Mouse (Mus musculus) intestine, embryonic 16.5 days (tissue): ENCODE results near the gene Tbrg1. TPM values are rescaled to one million over a fixed set of nuclear protein-coding genes. Genes with fewer than 3 reads are reported as not detected.

Experiments
- ATAC-seq: fragments of 200-750 bp; cut with Nextera tagmentation; 2 replicates; pipeline ENCODE4 v1.8.0; 2017; ENCODE audit warnings: moderate TSS enrichment, moderate library complexity
- H3K27ac ChIP-seq: fragments of 300-500 bp; sonication (generic); 2 replicates; pipeline ENCODE4 v1.5.1; 2014; ENCODE audit warnings: mild to moderate bottlenecking, low read length
- H3K27me3 ChIP-seq: fragments of 300-500 bp; sonication (generic); replicated peaks from 2 replicates; pipeline ENCODE4 v1.6.1; 2014; ENCODE audit warnings: low read length, control low read depth, mixed read lengths; ENCODE audit not compliant: control insufficient read depth, insufficient read depth
- H3K36me3 ChIP-seq: fragments of 300-500 bp; sonication (generic); 2 replicates; pipeline ENCODE4 v1.6.1; 2014; ENCODE audit warnings: low read length, control low read depth; ENCODE audit not compliant: control insufficient read depth, insufficient read depth
- H3K4me1 ChIP-seq: fragments of 300-500 bp; sonication (generic); 2 replicates; pipeline ENCODE4 v1.6.1; 2014; ENCODE audit warnings: low read length, control low read depth, mixed read lengths; ENCODE audit not compliant: control insufficient read depth, insufficient read depth
- H3K4me2 ChIP-seq: fragments of 300-500 bp; sonication (generic); 2 replicates; pipeline ENCODE4 v1.6.1; 2014; ENCODE audit warnings: low read depth, low read length, control low read depth
- H3K4me3 ChIP-seq: fragments of 300-500 bp; sonication (generic); 2 replicates; pipeline ENCODE4 v1.5.1; 2014; ENCODE audit warnings: mild to moderate bottlenecking, low read length
- H3K9ac ChIP-seq: fragments of 300-500 bp; sonication (generic); 2 replicates; pipeline ENCODE4 v1.6.1; 2014; ENCODE audit warnings: low read depth, low read length
- H3K9me3 ChIP-seq: fragments of 300-500 bp; sonication (generic); 2 replicates; pipeline ENCODE4 v1.6.1; 2016; ENCODE audit warnings: low read length, control low read depth; ENCODE audit not compliant: control insufficient read depth
- WGBS: fragments of 180-500 bp; shearing (Covaris S2); extraction: QIAGEN DNeasy Blood & Tissue Kit; methylation state at CpG from one replicate; pipeline ENCODE4 v1.1.7; 2014; 5-methylcytosine and 5-hydroxymethylcytosine counted together
- polyA plus RNA-seq: library from polyadenylated mRNA; unstranded; fragments of >200 nt; fragmentation: Nextera tagmentation; extraction: Ambion mirVana; gene quantifications from 2 replicates; pipeline ENCODE4 v1.2.1, GENCODE M21; 2015

Tbrg1 gene
- polyA plus RNA-seq, 1 experiment from 2014 or later, result 191 TPM

DNA sequence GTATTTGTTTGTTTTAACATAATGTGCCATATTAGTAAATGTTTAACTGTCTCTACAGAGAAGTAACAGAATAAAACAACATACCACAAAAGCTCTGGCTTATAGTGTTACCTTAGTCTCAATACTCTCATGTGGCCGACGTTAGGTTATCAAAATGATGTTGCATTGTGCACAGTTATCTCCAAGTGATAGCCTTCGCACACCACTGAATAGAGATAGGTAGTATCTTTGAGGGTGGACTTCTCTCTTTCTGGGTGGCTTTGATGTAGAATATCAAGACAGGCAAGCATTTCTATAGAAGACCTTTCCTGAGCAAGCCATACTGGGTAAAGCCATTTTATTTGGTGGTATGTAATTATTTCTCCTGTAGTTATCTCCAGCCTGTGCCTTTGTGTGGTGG is 52.0 kb downstream of the Tbrg1 start:
- no peaks in the 10 kb centered on the region for H3K4me1 ChIP-seq
- no peaks in the 10 kb centered on the region for H3K36me3 ChIP-seq
- no peak overlapping the region for H3K27ac ChIP-seq
- no peaks in the 10 kb centered on the region for H3K9me3 ChIP-seq
- WGBS, result 85% methylated on average over 3 of the region's 3 CpGs
- no peak overlapping the region for H3K4me2 ChIP-seq
- H3K9ac ChIP-seq, result no peak overlapping the region
- ATAC-seq, result no peak
- H3K4me3 ChIP-seq, result no peak overlapping the region
- H3K27me3 ChIP-seq, result no peaks in the 10 kb centered on the region

DNA sequence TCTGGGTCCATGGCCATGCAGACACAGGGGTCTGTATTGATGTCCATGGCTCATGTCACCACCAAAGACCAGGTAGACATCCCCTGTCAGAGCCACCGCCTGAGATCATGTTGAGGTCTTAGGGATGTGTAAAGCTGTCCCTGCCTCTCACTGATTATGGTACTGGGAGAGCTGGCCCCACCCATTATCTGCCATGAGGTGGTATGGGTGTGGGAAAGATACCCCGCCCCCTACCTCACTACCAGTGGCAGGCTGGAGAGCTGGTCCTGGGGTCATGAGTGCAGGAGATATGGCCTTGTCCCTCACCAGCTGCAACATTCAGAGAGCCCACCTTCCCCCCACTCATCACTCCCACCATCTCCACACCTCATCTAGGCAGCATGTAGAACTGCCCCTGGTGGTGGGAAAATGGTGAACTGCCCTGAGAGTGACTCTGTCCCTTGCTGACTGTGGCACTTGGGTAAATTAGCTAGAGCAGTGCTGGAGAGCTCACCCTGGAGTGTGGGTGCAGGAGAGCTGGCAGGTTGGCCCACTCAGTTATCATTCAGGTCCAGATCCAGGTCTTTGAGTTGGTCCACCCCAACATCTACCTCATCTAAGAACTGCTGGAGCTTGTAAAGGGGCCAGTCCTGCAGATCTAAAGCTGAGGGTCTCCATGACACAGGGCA is 56.4 kb downstream of the Tbrg1 start:
- no peaks in the 10 kb centered on the region for H3K36me3 ChIP-seq
- no peak overlapping the region for H3K4me2 ChIP-seq
- no peak overlapping the region for H3K27ac ChIP-seq
- no peak for ATAC-seq
- no peaks in the 10 kb centered on the region for H3K9me3 ChIP-seq
- 91% methylated on average over 2 of the region's 2 CpGs for WGBS
- H3K9ac ChIP-seq, result no peak overlapping the region
- no peaks in the 10 kb centered on the region for H3K27me3 ChIP-seq
- no peaks in the 10 kb centered on the region for H3K4me1 ChIP-seq
- no peak overlapping the region for H3K4me3 ChIP-seq

Other genes with a start within 250 kb of the Tbrg1 start
- gene Robo3, start 224.1 kb downstream of the Tbrg1 start, polyA plus RNA-seq, result 0.07 TPM in 1 of 2 replicates, not detected in the other
- gene Msantd2, start 168.0 kb downstream of the Tbrg1 start, polyA plus RNA-seq, result 8.1 and 10.9 TPM in 2 replicates
- gene Esam, start 129.2 kb downstream of the Tbrg1 start, polyA plus RNA-seq, result 49.2 and 49.4 TPM in 2 replicates
- 1.5 and 3.1 TPM in 2 replicates for gene Vsig2, start 118.1 kb downstream of the Tbrg1 start, polyA plus RNA-seq
- 2.2 and 2.3 TPM in 2 replicates for gene Nrgn, start 104.4 kb downstream of the Tbrg1 start, polyA plus RNA-seq
- 16.6 and 20.5 TPM in 2 replicates for gene Siae, start 101.6 kb downstream of the Tbrg1 start, polyA plus RNA-seq
- gene Spa17, start 43.6 kb downstream of the Tbrg1 start, polyA plus RNA-seq, result 3.0 and 3.4 TPM in 2 replicates
- gene Panx3, start 11.9 kb upstream of the Tbrg1 start, polyA plus RNA-seq, result not detected in 2 replicates
- not detected in 2 replicates for gene Olfr160, start 58.9 kb upstream of the Tbrg1 start, polyA plus RNA-seq
- not detected in 2 replicates for gene Olfr874, start 87.8 kb upstream of the Tbrg1 start, polyA plus RNA-seq
- gene Olfr875, start 114.5 kb upstream of the Tbrg1 start, polyA plus RNA-seq, result not detected in 2 replicates
- not detected in 2 replicates for gene Olfr876, start 145.7 kb upstream of the Tbrg1 start, polyA plus RNA-seq
- gene Olfr877, start 197.0 kb upstream of the Tbrg1 start, polyA plus RNA-seq, result not detected in 2 replicates
- not detected in 2 replicates for gene Olfr145, start 239.4 kb upstream of the Tbrg1 start, polyA plus RNA-seq